Mouse (Mus musculus): ENCODE measurements around the gene Hspa12b. TPM values are rescaled to one million over a fixed set of nuclear protein-coding genes. Genes with fewer than 3 reads are reported as not detected.

The Hspa12b gene
- polyA plus RNA-seq, 1 experiment from 2014 or later: 8.4 TPM

DNA sequence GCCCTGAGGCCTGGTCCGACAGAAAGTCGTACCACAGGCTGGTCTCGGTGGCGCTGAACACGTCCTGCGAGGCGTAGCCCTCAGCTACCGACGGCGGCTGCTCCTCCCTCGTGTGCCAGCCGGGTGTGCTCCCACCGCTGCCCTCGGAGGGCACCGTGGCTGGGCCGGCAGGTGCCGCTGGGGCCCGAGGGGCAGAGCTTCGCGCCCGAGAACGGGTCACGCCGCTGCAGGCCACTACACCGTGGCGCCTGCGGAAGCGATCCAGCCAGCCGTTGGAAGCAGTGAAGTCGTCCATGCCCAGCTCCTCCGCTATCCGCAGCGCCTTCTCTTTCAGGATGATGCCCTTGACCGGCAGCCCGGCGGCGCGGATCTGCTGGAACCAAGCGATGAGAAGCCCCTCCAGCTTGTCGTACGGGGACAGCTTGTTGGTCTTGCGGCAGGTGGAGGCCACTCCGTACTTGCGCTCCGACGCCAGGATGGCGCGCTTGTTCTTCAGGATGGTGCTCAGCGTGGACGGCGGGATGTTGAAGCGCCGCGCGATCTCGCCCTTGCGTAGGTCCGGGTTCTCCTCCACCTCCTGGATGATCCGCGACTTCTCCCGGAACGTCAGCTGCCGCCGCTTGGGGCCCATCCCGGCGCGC lies 52.3 kb downstream of the Hspa12b start:
- Histone ChIP-seq H3K27me3 (ENCODE audit: poor library complexity, severe bottlenecking) (peaks cover 1% of the 10 kb centered on the region; the same call in 1 of the 2 replicates), H3K9me3 (no peaks in the 10 kb centered on the region), H3K4me1 (peaks cover 51% of the 10 kb centered on the region), H3K4me3 (peak overlapping the region; percentile 87), H3K36me3 (replicated peaks) (peaks cover 33% of the 10 kb centered on the region), H3K27ac (peak overlapping the region; percentile 94)
- peak; percentile 72 for DNase-seq (ENCODE audit: extremely low spot score, low spot score)
- under 1% methylated on average over 67 of the region's 67 CpGs for WGBS

DNA sequence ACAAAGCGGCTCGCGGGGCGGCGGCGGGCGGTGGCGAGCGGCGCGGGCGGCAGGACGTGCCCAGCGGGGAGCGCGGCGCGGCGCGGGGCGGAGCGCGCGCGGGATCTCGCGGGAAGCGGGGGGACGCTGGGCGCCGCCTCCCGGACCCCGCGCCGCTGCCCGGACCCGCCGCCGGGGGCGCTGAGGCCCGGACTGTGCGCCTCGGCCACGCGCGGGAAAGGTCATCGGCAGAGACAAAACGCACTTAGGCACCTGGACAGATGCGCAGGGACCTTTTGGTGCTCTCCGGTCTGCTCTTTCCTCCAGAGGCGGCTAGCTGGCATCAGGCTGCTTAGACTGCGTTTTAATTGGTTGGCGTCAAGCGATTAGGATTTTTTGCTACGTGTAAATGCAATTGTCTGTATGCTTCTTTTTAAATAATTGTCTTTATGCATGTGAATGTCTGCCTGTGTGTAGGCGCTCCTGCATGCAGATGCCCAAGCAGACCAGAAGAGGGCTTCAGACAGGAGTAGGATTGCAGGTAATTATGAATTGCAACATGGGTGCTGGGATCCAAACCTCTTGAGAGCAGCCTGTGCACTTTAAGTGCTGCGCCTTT lies 53.0 kb downstream of the Hspa12b start, which contains the start of gene Cenpb:
Cenpb (minus strand) TSS at position 78 of the 598 bp plus-strand sequence.
- H3K9me3 ChIP-seq: no peaks in the 10 kb centered on the region
- peaks cover 3% of the 10 kb centered on the region; the same call in 1 of the 2 replicates for H3K27me3 ChIP-seq (ENCODE audit: poor library complexity, severe bottlenecking)
- H3K4me3 ChIP-seq: peak within 1 kb of the TSS; percentile 87
- H3K27ac ChIP-seq: peak within 1 kb of the TSS; percentile 94
- H3K36me3 ChIP-seq (replicated peaks): peaks cover 33% of the 10 kb centered on the region
- peaks cover 45% of the 10 kb centered on the region for H3K4me1 ChIP-seq
- WGBS: 3% methylated on average over 57 of the region's 57 CpGs
- peak; percentile 83 for DNase-seq (ENCODE audit: extremely low spot score, low spot score)

GRCm38 (mm10) chr2:131186343-131186742 lies 59.3 kb downstream of the Hspa12b start:
- 2% methylated on average over 14 of the region's 14 CpGs for WGBS
- Histone ChIP-seq H3K27ac (peak overlapping the region; percentile 96), H3K36me3 (replicated peaks) (peaks cover 25% of the 10 kb centered on the region), H3K9me3 (no peaks in the 10 kb centered on the region), H3K4me1 (peaks cover 56% of the 10 kb centered on the region), H3K4me3 (peak overlapping the region; percentile 83), H3K27me3 (ENCODE audit: poor library complexity, severe bottlenecking) (peaks cover 16% of the 10 kb centered on the region)
- DNase-seq (ENCODE audit: extremely low spot score, low spot score): no peak

DNA sequence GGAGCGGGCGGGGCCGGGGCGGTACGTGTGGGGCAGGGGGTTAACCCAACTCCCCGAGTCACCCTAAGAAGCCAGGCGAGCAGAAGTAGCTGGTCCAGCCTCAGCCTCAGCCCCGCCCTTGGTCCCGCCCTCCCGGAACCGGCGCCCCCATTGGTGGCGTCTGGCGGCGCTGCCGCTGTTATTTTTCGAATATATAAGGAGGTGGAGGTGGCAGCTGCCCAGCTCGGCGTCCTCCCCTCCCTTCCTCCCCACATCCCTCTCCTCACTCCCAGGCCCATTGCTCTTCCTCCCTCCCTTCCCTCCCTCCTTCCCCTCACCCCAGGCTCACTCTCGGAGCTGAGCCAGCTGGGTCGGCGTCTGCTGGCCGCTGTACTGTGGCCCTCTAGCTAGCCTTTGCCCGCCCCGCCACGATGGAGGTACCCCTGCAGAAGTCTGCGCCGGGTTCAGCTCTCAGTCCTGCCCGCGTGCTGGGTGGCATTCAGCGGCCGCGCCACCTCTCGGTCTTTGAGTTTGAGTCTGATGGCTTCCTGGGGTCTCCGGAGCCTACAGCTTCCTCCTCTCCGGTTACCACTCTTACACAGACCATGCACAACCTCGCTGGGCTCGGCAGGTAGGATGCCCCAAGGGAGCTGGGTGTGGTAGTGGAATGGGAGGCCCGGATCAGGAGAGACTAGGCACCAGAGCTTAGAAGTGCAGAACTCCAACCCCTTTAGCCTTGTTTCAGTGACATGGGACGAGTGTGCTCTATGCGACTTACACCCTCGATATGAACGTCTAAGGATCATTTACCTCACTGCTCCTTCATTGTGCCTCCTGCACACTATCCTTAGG lies 59.9 kb downstream of the Hspa12b start, which contains the start of the genes Cdc25b and Spef1:
Cdc25b (plus strand) TSS at position 179 of the 831 bp plus-strand sequence.
Spef1 (minus strand) TSS at position 512 of the 831 bp plus-strand sequence.
- H3K36me3 ChIP-seq (replicated peaks): peaks cover 32% of the 10 kb centered on the region
- peak; percentile 88 for DNase-seq (ENCODE audit: extremely low spot score, low spot score)
- H3K9me3 ChIP-seq: no peaks in the 10 kb centered on the region
- H3K27ac ChIP-seq: peak within 1 kb of the TSS; percentile 96
- H3K4me3 ChIP-seq: peak within 1 kb of the TSS; percentile 83
- peaks cover 62% of the 10 kb centered on the region for H3K4me1 ChIP-seq
- WGBS: under 1% methylated on average over 43 of the region's 43 CpGs
- peaks cover 16% of the 10 kb centered on the region for H3K27me3 ChIP-seq (ENCODE audit: poor library complexity, severe bottlenecking)

DNA sequence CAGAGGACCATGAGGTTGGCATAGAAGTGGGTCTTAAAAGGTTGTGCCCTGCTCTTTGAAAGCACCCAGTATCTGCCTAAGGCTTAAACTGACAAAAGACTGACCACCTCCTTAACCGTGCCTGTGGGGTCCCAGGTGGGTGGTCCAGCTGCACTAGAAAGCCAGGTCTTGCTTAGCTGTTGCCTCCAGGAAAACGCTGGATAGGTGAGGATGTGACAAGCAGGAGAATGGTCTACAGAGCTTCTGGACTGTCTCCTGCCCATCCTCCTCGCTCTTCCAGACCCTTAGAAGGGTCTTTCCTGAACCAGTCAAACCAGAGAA lies 60.5 kb downstream of the Hspa12b start:
- Histone ChIP-seq H3K27me3 (ENCODE audit: poor library complexity, severe bottlenecking) (peaks cover 16% of the 10 kb centered on the region), H3K36me3 (replicated peaks) (peaks cover 36% of the 10 kb centered on the region), H3K9me3 (no peaks in the 10 kb centered on the region), H3K27ac (peak overlapping the region; percentile 96), H3K4me3 (peak overlapping the region; percentile 83), H3K4me1 (peaks cover 62% of the 10 kb centered on the region)
- peak; percentile 49 for DNase-seq (ENCODE audit: extremely low spot score, low spot score)
- WGBS: 21% methylated on average over 3 of the region's 3 CpGs

DNA sequence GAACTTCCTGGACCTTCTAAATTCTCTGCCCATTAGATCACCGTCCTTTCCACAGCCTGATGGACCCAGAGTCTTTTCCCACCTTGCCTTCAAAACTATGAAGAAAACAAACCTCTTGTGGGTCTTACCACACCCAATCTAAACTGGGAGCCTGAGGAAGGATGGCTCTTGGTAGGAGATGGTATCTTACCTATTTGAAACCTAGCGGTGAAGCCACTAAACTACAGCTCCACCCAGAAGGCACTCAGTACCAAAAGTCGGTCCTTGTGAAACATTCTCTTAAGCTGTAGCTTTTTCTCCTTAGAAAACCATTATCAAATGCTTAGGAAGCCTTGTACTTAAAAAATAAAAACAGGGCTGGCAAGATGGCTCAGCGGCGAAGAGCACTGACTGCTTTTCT lies 61.2 kb downstream of the Hspa12b start:
- Histone ChIP-seq H3K27ac (peak overlapping the region; percentile 96), H3K4me3 (peak overlapping the region; percentile 83), H3K27me3 (ENCODE audit: poor library complexity, severe bottlenecking) (peaks cover 16% of the 10 kb centered on the region), H3K9me3 (no peaks in the 10 kb centered on the region), H3K4me1 (peaks cover 62% of the 10 kb centered on the region), H3K36me3 (replicated peaks) (peaks cover 44% of the 10 kb centered on the region)
- DNase-seq (ENCODE audit: extremely low spot score, low spot score): no peak
- WGBS: 96% methylated on average over 5 of the region's 5 CpGs

DNA sequence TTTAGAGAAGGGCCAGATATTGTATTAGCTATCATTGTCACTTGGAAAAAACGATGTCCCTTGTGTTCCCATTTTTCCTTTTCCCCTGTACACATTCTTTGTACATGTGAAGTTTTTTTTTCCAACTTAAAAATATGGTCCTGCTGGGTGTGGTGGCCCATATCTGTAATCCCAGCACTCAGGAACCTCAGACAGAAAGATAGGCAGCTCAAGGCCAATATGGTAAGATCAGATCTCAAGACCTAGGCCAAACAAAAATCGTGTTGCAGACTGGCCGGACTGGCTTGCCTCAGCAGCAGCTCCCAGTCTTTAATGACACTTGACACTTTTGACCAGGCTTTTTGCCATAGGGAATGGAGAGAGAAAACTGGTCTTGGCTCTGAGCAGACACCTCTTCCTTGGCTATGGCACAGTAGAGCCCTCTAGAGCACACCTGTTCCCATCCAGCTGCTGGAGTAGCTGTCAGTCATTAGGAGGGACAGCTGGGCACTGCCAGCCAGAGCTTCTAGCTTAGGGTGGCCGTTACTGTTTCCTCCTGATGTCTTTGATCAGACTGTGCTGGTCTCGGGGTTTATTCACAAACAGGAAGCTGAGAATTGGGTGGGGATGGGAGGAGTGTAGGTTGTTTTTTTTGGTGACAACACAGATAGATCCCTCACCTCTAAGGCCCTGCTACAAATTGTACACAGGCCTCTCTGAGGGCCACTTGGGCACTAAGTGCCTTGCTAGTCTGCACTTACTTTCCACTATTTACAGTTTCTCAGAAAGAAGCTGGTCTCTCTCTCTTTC lies 62.6 kb downstream of the Hspa12b start:
- Histone ChIP-seq H3K9me3 (no peaks in the 10 kb centered on the region), H3K4me1 (peaks cover 62% of the 10 kb centered on the region), H3K27me3 (ENCODE audit: poor library complexity, severe bottlenecking) (peaks cover 16% of the 10 kb centered on the region), H3K4me3 (peak overlapping the region; percentile 22), H3K36me3 (replicated peaks) (peaks cover 58% of the 10 kb centered on the region), H3K27ac (peak overlapping the region; percentile 83)
- WGBS: 52% methylated on average over 5 of the region's 5 CpGs
- no peak for DNase-seq (ENCODE audit: extremely low spot score, low spot score)

GRCm38 (mm10) chr2:131190344-131191004 lies 63.4 kb downstream of the Hspa12b start:
- peak; percentile 70 for DNase-seq (ENCODE audit: extremely low spot score, low spot score)
- H3K27me3 ChIP-seq (ENCODE audit: poor library complexity, severe bottlenecking): peaks cover 9% of the 10 kb centered on the region
- H3K36me3 ChIP-seq (replicated peaks): peaks cover 65% of the 10 kb centered on the region
- 15% methylated on average over 10 of the region's 10 CpGs for WGBS
- peaks cover 62% of the 10 kb centered on the region for H3K4me1 ChIP-seq
- H3K9me3 ChIP-seq: no peaks in the 10 kb centered on the region
- H3K4me3 ChIP-seq: peak overlapping the region; percentile 22; the same call in 1 of the 2 replicates
- H3K27ac ChIP-seq: peak overlapping the region; percentile 83

- Histone ChIP-seq H3K9me3 (no peaks in the 10 kb centered on the region), H3K4me1 (peaks cover 58% of the 10 kb centered on the region), H3K27ac (peak overlapping the region; percentile 83), H3K36me3 (replicated peaks) (peaks cover 71% of the 10 kb centered on the region), H3K27me3 (ENCODE audit: poor library complexity, severe bottlenecking) (peaks cover 3% of the 10 kb centered on the region), H3K4me3 (peak overlapping the region; percentile 22; the same call in 1 of the 2 replicates)
- 67% methylated on average over 7 of the region's 7 CpGs for WGBS
- no peak for DNase-seq (ENCODE audit: extremely low spot score, low spot score)
Observed at GRCm38 (mm10) chr2:131191005-131191390, 63.9 kb downstream of the Hspa12b start.

All from forebrain, embryonic 10.5 days (tissue).